Mouse (Mus musculus) adrenal gland, adult (tissue): ENCODE measurements around the gene Ssc5d.
"Not testable (repeated sequence)": the region's sequence is repeated elsewhere in the genome, so short reads cannot be mapped to it uniquely, and the experiment has no call there.

Experiments used
- DNase-seq, 2 experiments: peaks; one replicate each; pipeline ENCODE4 v3.0.0; 2022 to 2023; ENCODE audit warnings: low spot score in 1 of 2; ENCODE audit not compliant: inconsistent age in 2 of 2

Gene Ssc5d

DNA sequence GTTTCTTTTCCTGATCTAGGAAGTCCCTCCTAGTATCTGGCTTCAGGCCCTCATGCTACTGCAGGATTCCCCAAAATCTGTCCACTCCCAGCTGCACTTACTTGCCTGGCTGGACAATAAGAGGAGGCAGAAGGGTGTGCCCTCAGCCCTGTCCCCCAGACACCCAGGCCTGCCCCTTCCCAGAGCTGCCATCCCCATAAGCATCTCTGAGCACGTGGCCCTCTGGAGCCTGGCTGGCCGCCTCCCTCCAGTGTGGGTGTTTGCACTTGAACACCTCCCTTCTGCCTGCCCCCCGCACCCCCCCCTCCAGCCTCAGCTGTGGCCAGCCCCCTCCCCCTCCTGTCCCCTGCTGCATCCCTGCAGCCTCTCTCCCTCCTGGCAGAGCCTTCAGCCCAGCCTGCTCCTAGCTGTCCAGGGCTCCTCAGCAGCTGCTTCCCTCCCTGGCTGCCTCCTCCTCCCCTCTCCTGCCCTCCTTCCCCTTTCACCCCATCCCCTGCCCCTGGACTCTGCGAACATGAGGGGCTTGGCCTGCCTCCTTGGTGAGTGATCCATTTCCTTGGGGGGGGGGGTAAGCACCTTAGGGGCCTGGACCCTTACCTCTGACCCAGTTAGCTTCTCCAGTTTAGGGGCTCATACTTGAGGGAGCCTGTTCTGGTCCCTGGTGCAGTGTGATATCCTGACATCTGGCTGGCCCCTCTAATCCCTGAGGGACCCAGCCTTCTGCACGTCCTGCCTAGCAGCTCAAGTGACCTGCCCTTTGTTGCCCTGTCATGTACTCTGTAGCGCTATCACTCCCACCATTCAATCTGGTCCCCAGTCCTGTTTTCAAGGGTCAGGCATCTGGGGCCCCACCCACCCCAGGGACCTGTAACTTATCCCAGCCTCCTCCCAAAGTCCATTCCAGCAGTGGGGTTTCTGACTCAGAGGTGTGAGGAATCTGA is at the start of gene Ssc5d:
Ssc5d (plus strand) TSS at position 345 of the 941 bp plus-strand sequence.
- no peak for DNase-seq

DNA sequence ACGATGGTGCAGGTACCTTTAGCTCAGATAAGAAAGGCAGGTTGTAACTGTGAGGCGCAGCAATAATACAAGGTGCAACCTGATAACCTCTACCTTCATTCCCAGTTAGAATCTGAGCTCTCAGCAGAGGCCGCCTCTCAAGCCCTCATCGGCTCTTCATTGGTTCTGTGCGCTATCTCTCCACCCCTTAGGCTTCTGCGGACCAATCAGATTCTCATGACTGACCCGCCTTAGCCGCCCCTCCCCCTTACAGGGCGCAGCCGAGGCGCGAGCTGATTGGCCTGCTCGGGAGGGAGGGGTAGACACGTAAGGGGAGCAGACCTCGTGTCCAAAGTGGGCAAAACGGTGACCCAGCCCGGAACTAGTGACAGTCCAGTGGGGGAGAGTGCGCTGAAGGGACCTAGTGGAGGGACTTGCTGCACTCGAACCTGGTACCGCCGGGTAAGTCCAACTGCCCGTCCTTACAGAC is 48.8 kb upstream of the Ssc5d start, which contains the start of gene Isoc2a:
Isoc2a (plus strand) TSS at position 401 of the 469 bp plus-strand sequence.
- DNase-seq = peak; percentile 94 to 96

DNA sequence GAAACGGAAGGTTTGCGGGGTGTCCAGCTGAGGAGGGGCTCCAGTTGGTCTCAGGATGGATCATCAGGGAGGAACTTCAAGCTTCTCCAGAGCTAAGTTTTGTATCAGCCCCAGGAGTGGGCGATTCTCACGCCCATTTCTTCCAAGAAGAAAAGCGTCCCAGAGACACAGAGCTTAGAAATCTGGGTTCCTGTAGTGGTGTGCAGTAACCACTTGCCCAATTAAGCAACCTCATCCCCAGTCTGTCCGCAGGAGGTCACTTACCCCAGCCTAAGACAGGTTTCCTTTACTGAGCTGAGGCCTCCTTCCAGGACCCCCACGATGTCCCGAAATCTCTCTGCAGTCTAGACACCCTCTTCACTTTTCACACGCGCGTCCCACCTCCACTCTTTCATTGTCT is 48.4 kb upstream of the Ssc5d start:
- no peak for DNase-seq

DNA sequence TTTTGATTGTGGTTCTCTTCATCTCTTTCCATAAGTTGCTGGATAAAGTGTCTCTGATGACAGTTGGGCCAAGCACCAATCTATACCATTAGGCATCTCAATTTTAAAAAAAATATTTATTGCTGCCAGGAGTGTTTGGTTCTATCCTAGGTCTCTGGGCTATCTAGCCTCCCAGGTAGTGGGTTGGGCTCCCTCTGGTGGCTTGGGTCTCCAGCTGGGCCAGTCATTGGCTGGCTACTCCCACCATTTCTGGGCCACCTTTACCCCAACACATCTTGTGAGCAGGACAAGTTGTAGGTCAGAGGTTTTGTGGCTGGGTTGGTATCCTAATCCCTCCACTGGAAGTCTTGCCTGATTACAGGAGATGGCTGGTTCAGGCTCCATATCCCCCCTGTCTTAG is 47.4 kb upstream of the Ssc5d start:
- peak in 1 of 2 experiments; percentile 64 for DNase-seq

DNA sequence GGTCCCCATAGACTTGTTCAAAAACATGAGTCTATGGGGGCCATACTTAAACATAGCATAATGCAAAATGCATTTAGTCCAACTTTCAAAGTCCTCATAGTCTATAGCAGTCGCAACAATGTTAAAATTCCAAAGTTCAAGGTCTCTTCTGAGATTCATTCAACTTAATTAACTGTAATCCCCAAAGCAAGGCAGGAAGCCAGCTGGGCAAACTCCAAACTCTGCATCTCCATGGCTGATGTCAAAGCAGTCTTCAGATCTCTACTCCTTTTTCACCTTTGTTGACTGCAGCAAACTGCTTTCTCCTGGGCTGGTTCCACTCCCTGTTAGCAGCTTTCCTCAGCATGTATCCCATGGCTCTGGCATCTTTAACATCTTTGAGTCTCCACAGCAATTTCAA is 46.5 kb upstream of the Ssc5d start:
- not testable (repeated sequence) for DNase-seq

DNA sequence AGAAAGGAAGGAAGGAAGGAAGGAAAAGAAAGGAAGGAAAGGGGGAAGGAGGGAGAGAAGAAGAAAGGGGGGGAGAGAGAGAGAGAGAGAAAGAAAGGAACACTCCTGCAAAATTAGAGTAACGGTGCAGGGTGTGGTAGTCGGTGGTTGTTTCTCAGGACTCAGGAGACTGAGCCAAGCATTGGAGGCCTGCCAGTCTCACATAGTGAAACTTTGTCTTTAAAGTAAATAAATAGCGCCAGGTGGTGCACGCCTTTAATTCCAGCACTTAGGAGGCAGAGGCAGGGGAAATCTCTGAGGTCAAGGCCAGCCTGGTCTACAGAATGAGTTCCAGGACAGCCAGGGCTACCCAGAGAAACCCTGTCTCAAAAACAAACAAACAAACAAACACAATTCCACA is 38.9 kb upstream of the Ssc5d start:
- no peak for DNase-seq

DNA sequence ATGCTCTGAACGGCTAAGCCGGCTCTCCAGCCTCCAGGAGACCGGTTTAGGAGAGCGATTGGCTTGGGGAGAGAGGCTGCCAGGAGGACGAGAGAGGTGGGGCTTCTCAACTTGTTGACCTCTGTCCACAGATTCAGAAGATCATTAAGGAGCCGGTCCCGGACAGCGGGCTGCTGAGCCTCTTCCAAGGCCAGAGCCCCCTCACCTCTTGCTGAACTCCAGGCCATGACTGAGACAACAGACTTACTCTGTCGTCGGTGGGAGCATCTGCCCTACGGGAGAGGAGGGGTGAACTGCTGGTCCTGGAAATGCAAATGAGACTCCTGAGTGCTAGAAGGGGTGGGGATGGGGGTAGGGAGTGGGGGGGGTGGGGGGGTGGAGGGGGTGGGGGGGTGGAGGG is 30.4 kb upstream of the Ssc5d start:
- DNase-seq = no peak

DNA sequence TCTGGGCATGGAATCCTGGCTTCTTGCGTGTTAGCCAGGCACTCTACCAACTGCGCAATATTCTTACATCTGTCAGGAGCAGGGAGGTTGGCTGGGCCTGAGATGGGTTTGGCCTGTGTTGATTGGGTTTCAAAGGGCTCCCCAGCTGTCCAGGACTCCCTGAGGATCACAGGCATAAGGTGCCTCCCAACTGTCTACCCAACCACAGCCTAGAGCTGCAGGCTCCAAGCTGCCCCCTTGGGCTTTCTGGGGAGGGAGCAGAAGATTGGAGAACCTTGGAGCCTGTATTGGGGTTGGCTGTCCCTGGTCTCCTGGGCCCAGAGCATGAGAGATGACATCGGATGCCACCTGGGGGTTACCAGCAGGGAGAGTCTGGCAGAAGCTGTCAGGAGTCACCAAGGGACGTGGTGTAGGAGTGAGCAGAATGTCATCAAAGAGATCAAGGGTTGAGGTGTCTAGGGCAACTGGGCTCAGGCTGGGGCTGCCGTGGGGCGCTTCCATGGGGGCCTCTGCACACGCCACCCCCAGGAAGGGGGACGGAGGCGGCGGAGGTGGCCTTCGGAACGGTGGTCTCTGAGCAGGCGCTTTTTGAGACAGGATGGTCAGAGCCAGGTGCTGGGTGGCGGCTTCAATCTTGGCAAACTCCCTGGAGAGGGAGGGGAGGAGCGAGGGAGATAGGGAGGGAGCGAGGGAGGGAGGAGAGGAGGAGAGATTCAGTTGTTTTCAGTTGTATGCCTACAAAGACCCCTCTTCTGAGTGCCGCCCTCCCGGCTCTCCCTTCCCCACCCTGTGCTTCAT is 26.5 kb upstream of the Ssc5d start:
- peak; percentile 34 to 51 for DNase-seq

DNA sequence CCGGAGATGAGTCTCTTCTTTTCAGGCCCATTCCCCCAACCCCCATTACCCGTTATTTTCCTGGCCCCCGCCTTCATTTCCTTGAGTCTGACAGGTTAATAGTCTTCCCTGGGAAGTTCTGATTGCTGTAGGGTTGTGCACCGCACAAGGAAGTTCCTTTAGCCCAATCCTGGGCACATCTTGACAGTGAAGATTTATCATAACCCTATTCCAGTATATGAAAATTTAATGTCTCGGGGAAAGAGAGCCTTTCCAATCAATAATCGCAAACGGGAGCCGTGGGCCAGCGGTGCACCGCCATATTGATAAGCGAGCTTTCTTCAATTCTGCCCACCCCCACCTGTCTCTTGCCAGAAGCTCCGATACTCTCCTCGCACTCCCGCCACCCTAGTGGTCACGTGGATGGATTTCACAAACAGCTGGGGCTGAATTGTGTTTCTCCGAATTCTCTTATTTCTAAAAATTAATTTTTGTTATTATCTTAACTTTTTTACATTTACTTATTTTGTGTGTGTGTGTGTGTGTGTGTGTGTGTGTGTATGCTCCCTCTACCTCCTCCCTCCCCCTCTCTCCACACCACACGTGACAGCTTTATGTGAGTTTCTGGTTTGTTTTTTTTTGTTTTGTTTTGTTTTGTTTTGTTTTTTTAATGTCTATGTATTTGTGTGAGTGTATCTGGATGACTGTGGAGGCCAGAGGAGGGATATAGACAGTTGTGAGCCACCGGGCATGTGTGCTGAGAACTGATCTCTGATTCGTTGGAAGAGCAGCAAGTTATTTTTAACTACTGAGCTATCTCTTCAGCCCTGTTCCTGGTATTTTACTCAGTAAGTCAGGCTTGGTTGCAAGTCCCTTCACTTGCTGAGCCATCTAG is 25.7 kb upstream of the Ssc5d start:
- peak; percentile 32 to 73 for DNase-seq

DNA sequence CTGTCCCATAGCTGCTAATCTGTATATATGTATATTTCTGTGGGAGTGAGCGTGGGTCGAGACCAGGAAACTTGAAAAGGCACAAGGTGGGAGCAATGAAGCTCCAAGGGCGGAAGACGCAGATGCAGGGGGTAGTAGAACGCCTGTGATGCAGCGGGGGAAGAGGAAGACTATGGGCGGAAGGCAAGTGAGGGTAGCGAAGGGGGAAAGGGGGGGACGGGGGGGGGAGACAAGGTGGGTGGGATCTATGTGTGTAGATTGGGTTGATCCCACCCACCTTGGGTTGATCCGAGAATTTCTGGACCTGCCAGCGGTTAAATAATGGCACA is 25.1 kb upstream of the Ssc5d start:
- no peak for DNase-seq

DNA sequence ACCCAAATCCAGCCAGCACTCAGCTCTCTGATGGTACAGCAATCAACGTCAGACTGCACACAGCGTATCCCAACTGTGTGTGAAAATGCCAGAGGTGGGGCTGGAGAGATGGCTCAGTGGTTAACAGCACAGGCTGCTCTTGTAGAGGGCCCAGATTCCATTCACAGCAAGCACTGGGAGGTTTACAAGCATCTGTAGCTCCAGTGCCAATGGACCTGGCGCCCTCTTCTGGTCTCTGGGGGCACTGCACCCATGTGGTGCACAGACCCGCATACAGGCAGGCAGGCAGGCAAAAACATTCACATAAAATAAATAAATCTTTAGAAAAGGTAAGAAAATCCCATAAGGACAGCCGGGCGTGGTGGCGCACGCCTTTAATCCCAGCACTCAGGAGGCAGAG is 24.4 kb upstream of the Ssc5d start:
- no peak for DNase-seq

DNA sequence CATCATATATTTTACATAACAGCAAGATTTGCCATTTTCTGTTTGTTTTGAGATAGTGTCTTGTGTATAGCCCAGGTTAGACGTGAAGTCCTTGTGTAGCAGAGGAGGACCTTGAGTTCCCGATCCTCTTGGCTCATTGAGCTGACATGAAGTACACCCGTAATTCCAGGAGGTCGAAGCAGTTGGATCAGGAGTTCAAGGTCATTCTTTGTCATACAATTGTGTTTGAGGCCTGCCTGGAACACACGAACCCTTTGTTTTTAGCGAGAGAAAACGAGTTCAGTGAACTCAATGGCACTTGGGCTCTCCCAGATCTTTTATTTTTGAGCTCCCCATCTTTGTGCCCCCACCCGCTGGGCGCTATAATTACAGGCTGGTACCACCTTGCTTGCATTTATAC is 23.2 kb upstream of the Ssc5d start:
- no peak for DNase-seq

DNA sequence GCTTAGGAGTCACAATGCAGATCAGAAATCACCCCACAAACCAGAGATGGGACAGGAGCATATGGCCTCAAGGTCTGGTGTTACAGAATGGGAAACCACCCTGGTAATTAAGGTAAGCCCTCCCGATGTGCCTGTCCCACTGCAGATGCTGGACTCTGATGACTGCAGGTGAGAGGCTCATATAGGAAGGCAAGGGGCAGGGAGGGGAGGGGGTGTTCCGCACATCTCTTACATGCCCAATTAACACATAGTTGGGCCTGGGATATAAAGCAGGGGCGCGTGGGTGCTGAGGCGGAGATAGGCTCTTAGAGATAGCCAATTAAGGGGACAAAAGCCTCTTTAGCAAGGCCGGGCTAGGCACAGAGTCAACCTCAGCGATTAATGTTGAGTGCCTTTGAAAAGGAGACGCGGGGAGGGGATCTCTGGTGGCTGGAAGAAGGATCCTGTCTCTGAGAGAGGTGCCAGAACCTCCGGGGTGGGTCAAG is 19.1 kb upstream of the Ssc5d start, which contains the start of gene Gm36210:
Gm36210 (minus strand) TSS at position 51 of the 485 bp plus-strand sequence.
- DNase-seq = no peak

DNA sequence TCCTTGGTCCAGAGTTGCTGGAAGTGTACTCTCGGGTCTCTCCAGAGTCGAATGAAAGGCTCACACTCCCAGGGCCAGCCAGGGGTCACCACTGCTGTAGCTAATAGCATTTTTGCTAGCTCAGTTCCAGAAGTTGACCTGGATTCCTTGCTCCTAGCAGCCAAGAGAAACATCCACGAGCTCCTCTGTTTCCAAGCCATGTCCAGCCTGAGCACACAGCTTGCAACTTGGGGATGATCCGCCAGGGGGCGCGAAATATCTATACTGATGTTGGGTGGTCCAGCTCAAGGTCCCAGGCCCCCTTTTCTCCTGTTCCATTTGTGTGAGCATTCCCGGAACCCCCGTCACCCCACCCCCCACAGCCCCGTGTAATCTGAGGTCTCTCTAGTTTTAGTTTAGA is 14.0 kb upstream of the Ssc5d start:
- peak in 1 of 2 experiments; percentile 75 for DNase-seq

DNA sequence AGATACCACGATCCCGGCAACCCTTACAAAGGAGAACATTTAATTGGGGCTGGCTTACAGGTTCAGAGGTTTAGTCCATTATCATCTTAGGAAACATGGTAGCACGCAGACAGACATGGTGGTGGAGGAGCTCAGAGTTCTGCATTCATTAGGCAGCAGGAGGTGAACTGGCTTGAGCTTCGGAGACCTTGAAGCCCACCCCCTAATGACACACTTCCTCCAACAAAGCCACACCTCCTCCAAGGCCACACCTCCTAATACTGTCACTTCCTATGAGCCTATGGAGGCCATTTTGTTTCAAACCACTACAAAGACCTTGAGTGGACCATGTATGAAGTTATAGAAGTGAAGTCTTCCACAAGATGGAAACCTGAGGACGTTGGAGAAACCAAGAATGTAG is 13.3 kb upstream of the Ssc5d start:
- DNase-seq = no peak

DNA sequence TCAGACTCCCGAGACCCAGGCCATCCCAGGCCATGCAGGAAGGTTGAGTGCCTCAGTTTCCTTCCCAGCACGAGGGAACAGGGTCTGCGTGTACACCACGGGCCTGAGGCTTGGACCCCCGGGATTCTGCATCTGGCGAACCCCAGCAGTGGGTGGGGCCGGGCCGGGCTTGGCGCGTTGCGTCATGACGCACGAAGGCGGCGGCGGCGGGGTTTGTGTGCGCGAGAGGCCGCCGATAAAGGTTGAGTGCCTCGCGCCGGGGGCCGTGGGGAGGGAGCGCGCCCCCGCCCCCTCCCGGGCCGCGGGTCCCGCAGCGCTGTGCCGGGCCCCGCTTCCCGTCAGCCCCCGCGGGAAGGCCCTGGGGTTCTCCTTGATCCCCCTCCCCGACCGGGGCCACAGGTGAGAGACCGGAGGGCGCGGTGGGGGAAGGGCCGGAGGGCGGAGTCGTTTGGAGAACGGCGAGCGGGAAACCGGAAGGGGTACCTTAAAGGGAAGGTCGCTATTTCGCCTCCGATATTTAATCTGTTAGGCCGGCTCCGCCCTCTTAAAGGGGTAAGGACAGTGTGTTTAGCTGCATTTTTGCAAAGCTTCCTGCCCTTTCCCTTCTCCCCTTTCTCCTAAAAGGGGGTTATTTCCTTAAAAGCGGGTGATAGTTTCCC is 10.4 kb upstream of the Ssc5d start, which contains the start of gene Zfp628:
Zfp628 (plus strand) TSS at position 211 of the 659 bp plus-strand sequence.
- DNase-seq = peak; percentile 94 to 99

DNA sequence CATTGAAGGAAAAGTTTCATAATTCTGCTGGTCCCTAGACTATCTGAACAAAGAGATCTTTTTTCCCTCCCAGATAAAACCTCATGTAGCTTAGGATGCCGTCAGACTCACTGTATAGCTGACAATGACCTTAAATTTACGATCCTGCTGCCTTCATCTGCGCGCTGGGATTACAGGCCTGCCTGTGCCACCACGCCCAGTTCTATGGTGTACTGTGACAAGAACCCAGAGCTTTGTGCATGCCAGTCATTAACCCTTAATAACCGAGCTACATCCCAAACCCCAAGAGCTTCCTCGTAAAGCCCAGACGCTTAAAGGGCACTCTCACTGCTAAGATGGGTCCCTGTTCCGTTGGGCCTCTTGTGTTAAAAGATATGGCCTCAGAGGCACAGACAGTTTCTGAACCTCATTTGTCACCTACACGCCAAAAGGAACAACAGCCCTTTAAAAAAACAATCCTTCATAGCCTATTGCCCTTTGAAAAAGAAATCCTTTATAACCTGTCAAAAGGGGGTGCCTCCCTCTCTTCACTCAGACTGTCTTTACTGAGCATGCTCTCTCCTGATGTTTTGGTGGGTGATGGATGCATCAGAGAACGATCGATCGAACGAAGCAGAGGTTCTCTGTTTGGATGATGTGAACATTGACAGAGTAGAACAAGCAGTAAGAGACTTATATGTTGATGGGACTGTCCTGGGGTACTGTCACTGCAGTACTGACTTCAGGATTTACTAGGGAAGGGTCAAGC is 9.7 kb upstream of the Ssc5d start:
- DNase-seq = peak in 1 of 2 experiments; percentile 50

DNA sequence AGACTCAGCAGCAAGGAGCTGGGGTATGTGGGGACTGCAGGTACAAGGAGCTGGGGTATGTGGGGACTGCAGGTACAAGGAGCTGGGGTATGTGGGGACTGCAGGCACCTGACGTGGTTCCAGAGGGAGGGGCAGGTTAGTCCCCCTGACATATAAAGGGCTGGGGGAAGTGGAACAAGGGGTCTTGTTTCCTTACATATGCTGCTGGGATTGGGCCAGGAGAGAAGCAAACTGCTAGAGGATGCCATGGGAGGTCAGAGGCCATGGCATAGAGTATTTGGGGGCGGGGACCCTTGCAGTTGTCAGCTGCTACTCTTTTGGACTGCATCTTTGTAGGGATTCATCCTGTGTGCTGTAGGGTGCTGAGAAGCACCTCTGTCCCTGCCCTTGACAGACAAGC is 8.1 kb upstream of the Ssc5d start:
- DNase-seq = no peak

DNA sequence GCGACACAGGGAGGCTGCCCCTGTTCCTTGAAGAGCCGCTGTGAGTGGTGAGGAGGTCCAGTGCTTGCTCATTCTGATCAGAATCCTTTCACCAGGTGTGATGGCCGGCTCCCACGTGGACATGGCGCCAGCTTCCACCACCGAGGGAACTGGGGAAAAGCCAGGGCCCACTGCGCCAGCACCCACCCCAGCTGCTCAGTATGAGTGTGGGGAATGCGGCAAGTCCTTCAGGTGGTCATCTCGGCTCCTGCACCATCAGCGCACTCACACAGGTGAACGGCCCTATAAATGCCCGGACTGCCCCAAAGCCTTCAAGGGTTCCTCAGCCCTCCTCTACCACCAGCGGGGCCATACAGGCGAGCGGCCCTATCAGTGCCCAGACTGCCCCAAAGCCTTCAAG is 6.9 kb upstream of the Ssc5d start:
- no peak for DNase-seq
